Mouse (Mus musculus) effector memory CD4-positive, alpha-beta T cell, adult 7 months (primary cell): ENCODE measurements around the gene Dcaf7. TPM values are rescaled to one million over a fixed set of nuclear protein-coding genes. Genes with fewer than 3 reads are reported as not detected.

ENCODE experiments used
- polyA plus RNA-seq: library from polyadenylated mRNA; unstranded; fragments of 100-300 nt; shearing (Covaris generic); gene quantifications from one replicate; pipeline ENCODE4 v1.2.1, GENCODE M21; 2017

The Dcaf7 gene
- polyA plus RNA-seq, result 77.0 TPM

GRCm38 (mm10) chr11:106036548-106037417 is at the start of gene Dcaf7:
Dcaf7 (plus strand) TSS chr11:106036872.

DNA sequence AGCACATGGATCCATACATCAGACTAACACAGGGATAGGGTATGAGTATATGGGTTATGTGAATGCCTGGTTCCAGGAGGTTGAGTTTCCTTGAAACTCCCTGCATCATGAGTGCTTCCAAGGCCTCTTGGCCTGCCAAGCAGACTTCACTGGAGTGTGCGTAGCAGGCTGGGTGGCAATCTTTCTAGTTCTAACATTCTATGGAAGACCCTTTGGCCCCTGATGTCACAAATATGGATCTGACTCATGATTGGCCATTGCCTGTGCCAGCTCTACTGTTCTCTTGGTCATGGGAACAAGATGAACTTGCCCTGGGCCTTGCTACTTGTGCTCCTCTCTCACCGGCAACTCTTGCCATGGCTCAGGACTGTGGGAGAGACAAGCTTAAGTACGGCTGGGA is 42.3 kb upstream of the Dcaf7 start, which contains the start of gene Ace3:
Gene Ace3 (plus strand): TSS at position 301 of the 400 bp plus-strand sequence.

GRCm38 (mm10) chr11:106007821-106008220 is 28.9 kb upstream of the Dcaf7 start, which contains the start of gene Kcnh6:
Kcnh6 (plus strand) TSS chr11:106008124.

DNA sequence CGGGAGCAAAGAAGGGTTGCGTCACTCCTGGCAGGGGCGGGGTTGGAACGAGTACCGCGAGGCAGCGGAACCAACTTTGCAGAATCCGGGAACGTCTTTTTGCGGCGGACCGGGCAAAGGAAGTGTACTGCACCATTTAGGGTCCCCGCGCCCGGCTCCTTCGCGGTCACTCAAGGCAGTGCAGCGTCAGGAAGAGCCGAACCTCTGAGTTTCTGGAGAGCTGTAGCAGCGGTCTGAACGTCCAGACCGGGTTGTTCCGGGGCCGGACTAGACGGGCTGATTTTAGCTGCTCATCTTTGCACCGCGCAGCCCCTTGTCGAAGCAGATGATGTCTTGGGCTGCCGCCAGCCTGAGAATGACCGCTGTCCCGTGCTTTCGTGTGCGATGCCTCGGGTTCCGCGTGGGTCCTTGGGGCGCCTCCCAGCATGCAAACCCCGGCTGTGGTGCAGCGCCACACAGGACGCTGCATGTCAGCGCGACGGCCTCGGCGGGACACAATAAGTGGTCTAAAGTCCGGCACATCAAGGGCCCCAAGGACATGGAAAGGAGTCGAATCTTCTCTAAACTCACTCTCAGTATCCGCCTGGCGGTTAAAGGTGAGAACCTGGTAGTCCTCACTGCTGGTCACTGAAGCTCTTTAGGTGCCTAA is 29.4 kb downstream of the Dcaf7 start, which contains the start of gene Taco1:
Gene Taco1 (plus strand): TSS at position 139 of the 649 bp plus-strand sequence.

GRCm38 (mm10) chr11:106083708-106084701 is 47.3 kb downstream of the Dcaf7 start, which contains the start of gene Map3k3:
Map3k3 (plus strand) TSS chr11:106084613.

Other genes with a start within 250 kb of the Dcaf7 start
- 2.3 TPM for gene Cyb561, start 83.5 kb upstream of the Dcaf7 start, polyA plus RNA-seq
- gene Ace, start 68.9 kb upstream of the Dcaf7 start, polyA plus RNA-seq, result not detected
- gene Ace3, start 42.2 kb upstream of the Dcaf7 start, polyA plus RNA-seq, result not detected
- gene Kcnh6, start 28.7 kb upstream of the Dcaf7 start, polyA plus RNA-seq, result not detected
- gene Taco1, start 29.2 kb downstream of the Dcaf7 start, polyA plus RNA-seq, result 4.9 TPM
- gene Map3k3, start 47.7 kb downstream of the Dcaf7 start, polyA plus RNA-seq, result 98.7 TPM
- gene Gm10840, start 124.0 kb downstream of the Dcaf7 start, polyA plus RNA-seq, result not detected
- 1,126 TPM for gene Limd2, start 124.0 kb downstream of the Dcaf7 start, polyA plus RNA-seq
- 29.8 TPM for gene Strada, start 165.3 kb downstream of the Dcaf7 start, polyA plus RNA-seq
- gene Ccdc47, start 179.5 kb downstream of the Dcaf7 start, polyA plus RNA-seq, result 51.3 TPM
- 119 TPM for gene Ddx42, start 180.1 kb downstream of the Dcaf7 start, polyA plus RNA-seq
- 79.2 TPM for gene Ftsj3, start 219.2 kb downstream of the Dcaf7 start, polyA plus RNA-seq
- 134 TPM for gene Psmc5, start 219.3 kb downstream of the Dcaf7 start, polyA plus RNA-seq
- 119 TPM for gene Smarcd2, start 236.1 kb downstream of the Dcaf7 start, polyA plus RNA-seq
- 0.35 TPM for gene Tcam1, start 239.8 kb downstream of the Dcaf7 start, polyA plus RNA-seq